Mouse (Mus musculus) heart, embryonic 11.5 days (tissue): ENCODE measurements around the gene Napb. TPM values are rescaled to one million over a fixed set of nuclear protein-coding genes. Genes with fewer than 3 reads are reported as not detected.

ENCODE experiments used
- ATAC-seq: fragments of 200-750 bp; cut with Nextera tagmentation; replicated peaks from 2 replicates; pipeline ENCODE4 v1.8.0; 2017; ENCODE audit warnings: moderate library complexity; ENCODE audit not compliant: insufficient number of reproducible peaks, low FRiP score, low TSS enrichment
- H3K27ac ChIP-seq: fragments of 300-500 bp; sonication (generic); 2 replicates; pipeline ENCODE4 v1.5.1; 2014; ENCODE audit warnings: mild to moderate bottlenecking, low read depth, low read length
- H3K27me3 ChIP-seq: fragments of 300-500 bp; sonication (generic); 2 replicates; pipeline ENCODE4 v1.6.1; 2014; ENCODE audit warnings: mild to moderate bottlenecking, low read length, mixed read lengths; ENCODE audit not compliant: control insufficient read depth, insufficient read depth
- H3K36me3 ChIP-seq: fragments of 300-500 bp; sonication (generic); 2 replicates; pipeline ENCODE4 v1.6.1; 2014; ENCODE audit warnings: mild to moderate bottlenecking, low read length, moderate library complexity, mixed read lengths; ENCODE audit not compliant: control insufficient read depth, insufficient read depth
- H3K4me1 ChIP-seq: fragments of 300-500 bp; sonication (generic); 2 replicates; pipeline ENCODE4 v1.6.1; 2014; ENCODE audit warnings: low read length; ENCODE audit not compliant: control insufficient read depth, insufficient read depth
- H3K4me2 ChIP-seq: fragments of 300-500 bp; sonication (generic); 2 replicates; pipeline ENCODE4 v1.6.1; 2014; ENCODE audit warnings: mild to moderate bottlenecking, moderate library complexity
- H3K4me3 ChIP-seq: fragments of 300-500 bp; sonication (generic); 2 replicates; pipeline ENCODE4 v1.5.1; 2014; ENCODE audit warnings: low read depth, low read length
- H3K9ac ChIP-seq: fragments of 300-500 bp; sonication (generic); 2 replicates; pipeline ENCODE4 v1.6.1; 2014; ENCODE audit warnings: mild to moderate bottlenecking, low read depth, low read length, moderate library complexity
- H3K9me3 ChIP-seq: fragments of 300-500 bp; sonication (generic); replicated peaks from 2 replicates; pipeline ENCODE4 v1.6.1; 2016; ENCODE audit warnings: low read length; ENCODE audit not compliant: control insufficient read depth
- WGBS: fragments of 180-500 bp; shearing (Covaris S2); extraction: QIAGEN DNeasy Blood & Tissue Kit; methylation state at CpG from one replicate; pipeline ENCODE4 v1.1.7; 2014; ENCODE audit not compliant: insufficient replicate concordance; 5-methylcytosine and 5-hydroxymethylcytosine counted together
- polyA plus RNA-seq: library from polyadenylated mRNA; unstranded; fragments of >200 nt; fragmentation: Nextera tagmentation; extraction: Ambion mirVana; gene quantifications from 2 replicates; pipeline ENCODE4 v1.2.1, GENCODE M21; 2014

The Napb gene
- polyA plus RNA-seq, 1 experiment from 2014 or later = 2.2 TPM

DNA sequence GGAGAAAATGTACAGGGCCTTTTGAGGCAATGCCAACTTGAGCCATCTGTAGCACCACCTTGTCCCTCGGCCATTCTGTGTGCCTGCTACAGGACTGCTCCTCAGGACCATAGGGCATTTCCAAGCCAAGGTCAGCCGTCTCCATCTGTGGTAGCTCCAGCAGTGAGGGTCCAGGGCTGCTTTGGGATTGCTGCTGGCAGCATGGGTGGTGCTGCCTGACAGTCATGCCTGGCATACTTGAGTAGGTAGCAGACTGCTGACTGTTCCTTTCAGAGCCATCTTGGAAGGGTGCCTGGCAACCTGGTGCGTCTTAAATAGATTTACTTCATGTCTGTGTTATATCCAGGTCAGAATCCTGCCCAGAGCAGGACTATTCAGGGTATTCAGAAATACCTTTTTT, 10.7 kb upstream of the Napb start:
- Histone ChIP-seq H3K4me3 (no peak overlapping the region), H3K9me3 (no peaks in the 10 kb centered on the region), H3K27ac (no peak overlapping the region), H3K4me2 (no peak overlapping the region), H3K9ac (no peak overlapping the region), H3K4me1 (no peaks in the 10 kb centered on the region), H3K36me3 (no peaks in the 10 kb centered on the region), H3K27me3 (no peaks in the 10 kb centered on the region)
- WGBS = 77% methylated on average over 3 of the region's 3 CpGs
- ATAC-seq = no peak

DNA sequence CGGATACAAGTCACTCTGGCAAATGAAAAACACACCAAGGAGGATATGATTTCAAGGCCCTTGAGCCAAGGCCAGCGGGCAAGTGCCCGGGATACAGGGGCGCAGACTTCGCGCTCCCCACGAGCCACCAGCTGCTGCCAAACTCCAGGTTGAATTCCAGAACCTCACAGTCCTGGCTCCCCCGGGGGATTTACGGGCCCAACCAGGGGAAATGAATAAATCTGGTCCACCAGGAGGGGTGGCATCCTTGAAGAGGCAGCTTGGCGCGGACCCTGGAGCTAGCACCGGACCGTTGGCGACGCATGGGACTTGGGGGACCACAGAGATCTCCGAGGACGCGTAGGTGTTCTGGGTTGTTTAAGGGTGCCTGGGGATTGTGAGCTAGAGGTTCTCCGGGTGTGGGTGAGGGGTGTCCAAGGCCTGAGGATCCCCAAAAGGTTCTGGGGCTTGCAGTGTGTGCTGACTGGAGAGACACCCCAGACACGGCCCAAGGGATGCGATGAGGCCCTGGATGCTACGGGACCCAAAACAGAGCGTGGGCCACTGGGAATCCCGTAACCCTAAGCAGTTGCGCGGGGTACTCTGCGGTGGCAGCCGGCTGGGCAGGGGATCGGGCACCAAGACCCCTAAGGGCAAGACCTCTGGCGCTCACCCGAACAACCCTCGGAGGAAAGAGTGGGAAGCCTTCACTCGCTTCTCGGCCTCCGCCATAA, 497 bp downstream of the Napb start:
- Histone ChIP-seq H3K9ac (peak overlapping the region; percentile 79), H3K4me2 (peak overlapping the region; percentile 91), H3K27ac (no peak overlapping the region), H3K4me1 (no peaks in the 10 kb centered on the region), H3K9me3 (no peaks in the 10 kb centered on the region), H3K27me3 (no peaks in the 10 kb centered on the region), H3K36me3 (no peaks in the 10 kb centered on the region), H3K4me3 (peak overlapping the region; percentile 71)
- peak; percentile 44 for ATAC-seq
- WGBS = under 1% methylated on average over 35 of the region's 35 CpGs

DNA sequence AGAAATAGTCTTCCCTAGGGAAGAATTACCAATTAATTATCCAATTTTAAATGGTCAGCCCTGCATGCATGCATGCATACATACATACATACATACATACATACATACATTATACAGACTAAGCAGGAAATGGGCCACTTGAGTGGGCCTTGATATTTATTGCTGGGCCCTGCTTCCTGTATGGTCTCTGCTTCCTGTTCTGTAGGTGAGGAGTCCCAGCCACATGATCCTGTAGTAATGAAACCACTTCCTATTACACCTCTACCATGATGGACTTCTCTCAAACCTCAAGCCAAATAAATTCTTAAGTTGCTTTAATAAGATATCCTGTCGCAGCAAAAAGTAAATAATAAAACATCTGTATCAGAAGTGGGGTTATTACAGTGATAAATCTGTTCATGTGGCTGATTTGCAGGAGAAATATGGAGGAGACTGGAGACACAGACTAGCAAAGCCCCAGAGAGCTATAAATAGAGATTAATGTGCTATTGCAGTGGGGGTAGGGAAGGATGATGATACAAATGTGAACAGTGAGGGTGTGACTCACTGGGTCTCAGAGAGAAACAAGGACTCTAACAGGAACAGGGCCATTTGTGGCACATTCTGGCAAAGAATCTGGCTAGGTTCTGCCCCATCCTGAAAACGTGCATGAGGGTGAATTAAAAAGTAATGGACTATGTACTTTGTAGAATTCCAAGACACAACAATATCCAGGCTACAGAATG, 12.8 kb downstream of the Napb start:
- 69% methylated on average over 2 of the region's 2 CpGs for WGBS
- no peak overlapping the region for H3K27ac ChIP-seq
- ATAC-seq = no peak

DNA sequence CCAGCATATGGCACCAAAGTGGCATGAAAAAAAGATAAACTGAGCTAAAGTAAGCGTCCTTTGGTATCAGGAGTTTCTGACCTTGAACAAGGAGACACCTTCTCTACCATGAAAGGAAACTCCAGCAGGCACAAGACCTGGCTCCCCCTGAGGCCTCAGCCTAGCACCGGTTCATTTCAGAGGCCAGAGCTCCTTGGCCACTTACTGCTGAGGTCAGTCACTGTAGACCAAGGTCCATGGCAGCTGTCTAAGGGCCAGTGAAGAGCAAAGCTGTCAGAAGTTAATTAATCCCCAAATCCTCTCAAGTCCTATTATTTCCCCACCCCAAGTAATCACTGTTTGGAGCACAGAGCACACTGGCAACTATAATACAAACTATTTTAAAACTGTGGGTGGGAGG, 15.2 kb downstream of the Napb start:
- no peak overlapping the region for H3K4me2 ChIP-seq
- H3K9ac ChIP-seq = no peak overlapping the region
- 0 out of 2 replicates have a peak, but pooled peaks cover 6% of the 10 kb centered on the region for H3K4me1 ChIP-seq
- 44% methylated on average over 2 of the region's 2 CpGs for WGBS
- H3K27ac ChIP-seq = no peak overlapping the region
- H3K27me3 ChIP-seq = no peaks in the 10 kb centered on the region
- ATAC-seq = no peak
- H3K36me3 ChIP-seq = no peaks in the 10 kb centered on the region
- H3K9me3 ChIP-seq = no peaks in the 10 kb centered on the region
- no peak overlapping the region for H3K4me3 ChIP-seq

More for the DNA sequence above, 12.8 kb downstream of the Napb start:
- no peaks in the 10 kb centered on the region for H3K36me3 ChIP-seq
- H3K4me1 ChIP-seq = 0 out of 2 replicates have a peak, but pooled peaks cover 6% of the 10 kb centered on the region
- H3K9ac ChIP-seq = no peak overlapping the region
- H3K9me3 ChIP-seq = no peaks in the 10 kb centered on the region
- no peaks in the 10 kb centered on the region for H3K27me3 ChIP-seq
- no peak overlapping the region for H3K4me2 ChIP-seq
- no peak overlapping the region for H3K4me3 ChIP-seq

DNA sequence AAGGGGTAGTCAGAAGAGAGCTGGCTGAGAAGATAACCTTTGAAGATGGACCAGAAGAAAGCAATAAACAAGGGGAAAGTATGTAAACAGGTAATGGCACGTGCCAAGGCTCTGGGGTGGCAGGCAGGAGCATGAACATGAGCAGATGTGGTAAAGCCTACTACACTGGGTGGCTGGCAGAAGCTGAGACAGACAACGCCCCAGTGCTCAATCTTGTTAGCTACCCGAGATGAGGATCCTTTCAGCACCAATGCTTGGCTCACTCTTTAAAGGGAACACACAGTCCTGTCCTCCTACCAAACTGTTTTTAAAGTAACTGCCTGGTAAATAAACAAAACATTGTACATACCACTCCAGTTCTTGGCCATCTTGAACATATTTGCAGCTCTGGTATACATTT, 19.9 kb downstream of the Napb start:
- no peak overlapping the region for H3K27ac ChIP-seq
- no peaks in the 10 kb centered on the region for H3K27me3 ChIP-seq
- no peak for ATAC-seq
- no peaks in the 10 kb centered on the region; the same call in 1 of the 2 replicates for H3K36me3 ChIP-seq
- no peak overlapping the region for H3K4me3 ChIP-seq
- 0 out of 2 replicates have a peak, but pooled peaks cover 3% of the 10 kb centered on the region for H3K4me1 ChIP-seq
- 79% methylated on average over 3 of the region's 3 CpGs for WGBS
- H3K9ac ChIP-seq = no peak overlapping the region
- no peaks in the 10 kb centered on the region for H3K9me3 ChIP-seq
- no peak overlapping the region for H3K4me2 ChIP-seq

DNA sequence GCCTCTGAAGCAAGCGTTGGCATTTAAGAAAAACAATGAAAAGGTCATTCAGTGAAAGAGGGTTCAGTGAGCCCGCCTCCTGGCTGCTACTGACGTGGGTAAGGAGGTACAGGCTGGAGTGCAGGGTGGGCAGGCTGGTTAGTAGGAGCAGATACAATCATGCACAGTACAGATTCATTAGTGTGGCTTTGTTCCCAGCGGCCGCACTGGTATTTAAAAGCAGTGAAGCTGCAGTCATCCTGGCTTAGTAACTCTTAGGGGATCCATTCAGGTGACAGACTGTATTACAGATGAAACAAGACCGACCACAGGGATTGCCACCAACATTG, 25.1 kb downstream of the Napb start:
- H3K27ac ChIP-seq = no peak overlapping the region
- 86% methylated on average over 6 of the region's 6 CpGs for WGBS
- H3K4me1 ChIP-seq = no peaks in the 10 kb centered on the region
- no peaks in the 10 kb centered on the region for H3K27me3 ChIP-seq
- no peaks in the 10 kb centered on the region for H3K9me3 ChIP-seq
- no peaks in the 10 kb centered on the region; the same call in 1 of the 2 replicates for H3K36me3 ChIP-seq
- H3K4me2 ChIP-seq = no peak overlapping the region
- H3K9ac ChIP-seq = no peak overlapping the region
- no peak overlapping the region for H3K4me3 ChIP-seq
- ATAC-seq = no peak

DNA sequence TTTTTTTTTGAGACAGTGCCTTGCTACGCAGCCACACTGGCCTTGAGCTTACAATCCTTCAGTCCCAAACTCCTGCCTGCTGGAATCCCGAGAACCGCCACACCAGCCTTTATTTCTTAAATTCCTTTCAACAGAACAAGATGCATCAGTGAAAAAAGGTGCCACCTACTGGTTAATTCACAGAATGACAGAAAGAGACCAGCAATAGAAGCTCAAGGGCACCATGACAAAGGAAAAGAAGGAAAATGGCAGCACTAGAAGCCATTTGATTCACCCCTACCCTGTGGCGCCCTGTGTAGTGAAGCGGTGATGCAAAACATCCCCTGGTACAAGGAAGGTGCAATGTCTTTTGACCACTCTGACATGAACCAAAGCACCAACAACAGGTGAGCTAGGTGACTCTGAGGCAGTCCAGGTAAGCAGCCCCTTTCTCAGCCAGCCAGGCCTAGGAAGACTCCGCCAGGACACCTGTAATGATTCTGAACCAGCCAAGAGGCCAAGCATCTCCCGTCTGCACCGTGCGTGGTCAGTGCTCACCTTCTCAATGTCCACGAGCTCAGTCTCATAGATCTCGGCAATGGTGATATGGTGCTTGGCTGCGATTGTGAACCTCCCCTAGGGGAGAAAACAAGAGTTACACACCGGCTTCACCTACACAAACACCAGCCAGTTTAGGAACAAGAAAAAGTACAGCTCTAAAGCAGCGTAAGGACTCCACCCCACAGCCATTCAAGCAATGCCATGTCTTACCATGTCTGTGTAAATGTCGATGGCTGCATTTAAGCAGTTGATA, 25.7 kb downstream of the Napb start:
- Histone ChIP-seq H3K4me2 (no peak overlapping the region), H3K4me1 (no peaks in the 10 kb centered on the region), H3K36me3 (no peaks in the 10 kb centered on the region; the same call in 1 of the 2 replicates), H3K27ac (no peak overlapping the region), H3K9me3 (no peaks in the 10 kb centered on the region), H3K4me3 (no peak overlapping the region), H3K9ac (no peak overlapping the region), H3K27me3 (no peaks in the 10 kb centered on the region)
- ATAC-seq = no peak
- 76% methylated on average over 15 of the region's 15 CpGs for WGBS

DNA sequence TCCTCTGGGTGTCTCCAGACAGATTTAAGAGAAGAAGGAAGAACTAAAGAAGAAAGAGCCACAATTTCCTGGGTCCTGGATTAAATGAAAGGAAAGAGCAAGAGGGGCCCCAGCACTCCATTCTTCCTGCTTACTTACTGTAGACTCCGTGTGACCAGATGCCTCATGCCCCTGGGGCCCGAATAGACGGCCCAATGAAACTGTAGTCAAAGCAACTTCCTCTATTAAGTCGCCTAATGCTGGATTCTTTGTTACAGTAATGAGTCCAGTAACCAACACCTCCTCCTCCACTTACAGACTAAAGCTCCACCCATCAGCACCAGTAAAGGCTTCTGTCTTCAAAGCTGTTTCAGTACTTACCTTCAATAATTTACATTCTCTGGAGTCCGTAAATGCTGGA, 33.7 kb downstream of the Napb start:
- Histone ChIP-seq H3K27me3 (no peaks in the 10 kb centered on the region), H3K9ac (no peak overlapping the region), H3K36me3 (no peaks in the 10 kb centered on the region; the same call in 1 of the 2 replicates), H3K4me3 (no peak overlapping the region), H3K4me2 (no peak overlapping the region), H3K9me3 (no peaks in the 10 kb centered on the region), H3K27ac (no peak overlapping the region), H3K4me1 (no peaks in the 10 kb centered on the region)
- 79% methylated on average over 5 of the region's 5 CpGs for WGBS
- ATAC-seq = no peak
